Mouse (Mus musculus) Patski (cell line): ENCODE data around the gene Plxnb1. TPM values are rescaled to one million over a fixed set of nuclear protein-coding genes. Genes with fewer than 3 reads are reported as not detected.

Experiments used
- ATAC-seq: fragments of 100-300 bp; one replicate; pipeline ENCODE4 v1.8.0; 2021
- CTCF ChIA-PET: fragments of 350-600 bp; sonication (Branson Sonifier 250); formaldehyde crosslinking; loops from one replicate; lab custom pipeline; 2022; ENCODE audit warnings: inconsistent platforms; lab: Charles Lee
- POLR2A ChIA-PET: fragments of 350-600 bp; sonication (Branson Sonifier 250); formaldehyde crosslinking; loops from one replicate; lab custom pipeline; 2022; ENCODE audit warnings: antibody characterized with exemption, inconsistent platforms; lab: Charles Lee
- DNase-seq: peaks from one replicate; pipeline ENCODE4 v3.0.0-alpha.2; 2011; ENCODE audit warnings: low read depth, low spot score
- H3K27me3 ChIP-seq: fragments of 371-371 bp; one replicate; pipeline ENCODE4 v1.5.1; 2021
- CTCF ChIP-seq: fragments of 100-300 bp; IDR thresholded peaks from one replicate; pipeline ENCODE4 v1.5.1; 2021
- in situ Hi-C: fragments of 300-500 bp; cut with MboI; formaldehyde crosslinking; loops from 3 replicates; pipeline ENCODE4 v1.11.1; 2018; ENCODE audit warnings: low pct_unique_long_range_greater_than_20kb, mixed read lengths
- polyA plus RNA-seq: library from polyadenylated mRNA; unstranded; gene quantifications from one replicate; pipeline ENCODE4 v1.2.3, GENCODE M21; 2021

The Plxnb1 gene
- polyA plus RNA-seq, 1 experiment from 2014 or later: 0.40 TPM

GRCm38 (mm10) chr9:109092799-109093198 is 2.4 kb upstream of the Plxnb1 start:
- DNase-seq: no peak
- CTCF ChIA-PET: interaction anchor here (7.6 kb wide), 1 partner anchor 29 kb away, joined by 77 read pairs; no protein-coding TSS in a partner anchor
- in situ Hi-C loops: no loop called here
- POLR2A ChIA-PET: no interaction called here
- no peak for TF ChIP-seq CTCF
- ATAC-seq: no peak
- peaks cover 13% of the 10 kb centered on the region for H3K27me3 ChIP-seq

GRCm38 (mm10) chr9:109093786-109094552 is 1.2 kb upstream of the Plxnb1 start:
- H3K27me3 ChIP-seq: peaks cover 15% of the 10 kb centered on the region
- TF ChIP-seq CTCF: no peak
- POLR2A ChIA-PET: no interaction called here
- ATAC-seq (no peak), DNase-seq (no peak)
- in situ Hi-C loops: no loop called here
- CTCF ChIA-PET: no interaction called here

- TF ChIP-seq CTCF: no peak
- ChIA-PET CTCF (no interaction called here), POLR2A (no interaction called here)
- in situ Hi-C loops: no loop called here
- H3K27me3 ChIP-seq: peaks cover 22% of the 10 kb centered on the region
- ATAC-seq: no peak
- no peak for DNase-seq
Observed at GRCm38 (mm10) chr9:109094553-109095136, 544 bp upstream of the Plxnb1 start.

GRCm38 (mm10) chr9:109096251-109096661 is 1.1 kb downstream of the Plxnb1 start:
- in situ Hi-C loops: no loop called here
- DNase-seq (no peak), ATAC-seq (no peak)
- peaks cover 36% of the 10 kb centered on the region for H3K27me3 ChIP-seq
- no peak for TF ChIP-seq CTCF
- CTCF ChIA-PET: no interaction called here
- POLR2A ChIA-PET: interaction anchor here (1.1 kb wide), 1 partner anchor 8 kb away, joined by 3 read pairs; no protein-coding TSS in a partner anchor

GRCm38 (mm10) chr9:109096856-109097255 is 1.7 kb downstream of the Plxnb1 start:
- in situ Hi-C loops: no loop called here
- peaks cover 36% of the 10 kb centered on the region for H3K27me3 ChIP-seq
- DNase-seq (no peak), ATAC-seq (no peak)
- ChIA-PET CTCF (interaction anchor here (1.1 kb wide), 1 partner anchor 8 kb away, joined by 3 read pairs; no protein-coding TSS in a partner anchor), POLR2A (interaction anchor here (1.1 kb wide), 1 partner anchor 9 kb away, joined by 3 read pairs; no protein-coding TSS in a partner anchor)
- no peak for TF ChIP-seq CTCF

- ATAC-seq (no peak), DNase-seq (no peak)
- peaks cover 41% of the 10 kb centered on the region for H3K27me3 ChIP-seq
- CTCF ChIA-PET: interaction anchor here (1.1 kb wide), 1 partner anchor 9 kb away, joined by 3 read pairs; no protein-coding TSS in a partner anchor
- TF ChIP-seq CTCF: no peak
- in situ Hi-C loops: no loop called here
- POLR2A ChIA-PET: interaction anchor here (1.1 kb wide), 1 partner anchor 9 kb away, joined by 3 read pairs; no protein-coding TSS in a partner anchor
Observed at GRCm38 (mm10) chr9:109097291-109097690, 2.1 kb downstream of the Plxnb1 start.

GRCm38 (mm10) chr9:109097831-109098230 is 2.6 kb downstream of the Plxnb1 start:
- in situ Hi-C loops: no loop called here
- H3K27me3 ChIP-seq: peaks cover 46% of the 10 kb centered on the region
- TF ChIP-seq CTCF: no peak
- ChIA-PET POLR2A (no interaction called here), CTCF (interaction anchor here (1.1 kb wide), 1 partner anchor 9 kb away, joined by 3 read pairs; no protein-coding TSS in a partner anchor)
- DNase-seq (no peak), ATAC-seq (no peak)

GRCm38 (mm10) chr9:109098366-109098765 is 3.2 kb downstream of the Plxnb1 start:
- no peak for DNase-seq
- no peak for ATAC-seq
- ChIA-PET CTCF (no interaction called here), POLR2A (no interaction called here)
- H3K27me3 ChIP-seq: peaks cover 51% of the 10 kb centered on the region
- in situ Hi-C loops: no loop called here
- no peak for TF ChIP-seq CTCF

- ChIA-PET CTCF (no interaction called here), POLR2A (no interaction called here)
- in situ Hi-C loops: no loop called here
- peaks cover 57% of the 10 kb centered on the region for H3K27me3 ChIP-seq
- no peak for TF ChIP-seq CTCF
- DNase-seq (no peak), ATAC-seq (no peak)
Observed at GRCm38 (mm10) chr9:109098969-109099368, 3.8 kb downstream of the Plxnb1 start.

GRCm38 (mm10) chr9:109100307-109100928 is 5.2 kb downstream of the Plxnb1 start:
- no peak for TF ChIP-seq CTCF
- ATAC-seq (no peak), DNase-seq (no peak)
- ChIA-PET POLR2A (no interaction called here), CTCF (interaction anchor here (1.6 kb wide), 1 partner anchor 22 kb away, joined by 5 read pairs; no protein-coding TSS in a partner anchor)
- in situ Hi-C loops: no loop called here
- peaks cover 71% of the 10 kb centered on the region for H3K27me3 ChIP-seq
